Mouse (Mus musculus) kidney, adult 2 months (tissue): ENCODE data around the gene Naa40. TPM values are rescaled to one million over a fixed set of nuclear protein-coding genes. Genes with fewer than 3 reads are reported as not detected.
A peak's percentile ranks its signal among the peaks of the same experiment; 100 is the strongest.

Experiments
- DNase-seq: peaks from one replicate; pipeline ENCODE4 v3.0.0; 2021
- H3K27ac ChIP-seq: fragments of 200-500 bp; 2 replicates; pipeline ENCODE4 v1.5.1; 2012; ENCODE audit warnings: low read depth, low read length, control low read depth, inconsistent platforms; ENCODE audit not compliant: insufficient read depth
- H3K27me3 ChIP-seq: fragments of 200-500 bp; replicated peaks from 2 replicates; pipeline ENCODE4 v1.6.1; 2012; ENCODE audit warnings: mild to moderate bottlenecking, moderate library complexity, low read length, inconsistent platforms; ENCODE audit not compliant: control insufficient read depth, insufficient read depth
- H3K36me3 ChIP-seq: fragments of 200-500 bp; 2 replicates; pipeline ENCODE4 v1.6.1; 2012; ENCODE audit warnings: mild to moderate bottlenecking, moderate library complexity, low read length, inconsistent platforms; ENCODE audit not compliant: control insufficient read depth, insufficient read depth
- H3K4me1 ChIP-seq: fragments of 200-500 bp; 2 replicates; pipeline ENCODE4 v1.6.1; 2011; ENCODE audit warnings: low read length; ENCODE audit not compliant: control insufficient read depth, insufficient read depth
- H3K4me3 ChIP-seq: fragments of 200-500 bp; 2 replicates; pipeline ENCODE4 v1.5.1; 2011; ENCODE audit warnings: mild to moderate bottlenecking, low read depth, low read length, control low read depth; ENCODE audit not compliant: insufficient read depth
- CTCF ChIP-seq: fragments of 200-500 bp; conservative IDR thresholded peaks from 2 replicates; pipeline ENCODE4 v1.5.1; 2011; ENCODE audit warnings: low read depth, mild to moderate bottlenecking, control low read depth, low read length, moderate library complexity, mixed read lengths; ENCODE audit not compliant: insufficient read depth, insufficient read length
- POLR2A ChIP-seq: fragments of 200-500 bp; IDR thresholded peaks from one replicate; pipeline ENCODE4 v1.6.1; 2011; ENCODE audit warnings: low read depth, low read length, control low read depth
- WGBS: fragments of 180-500 bp; shearing (Covaris S2); methylation state at CpG from one replicate; pipeline ENCODE4 v1.1.7; 2018; 5-methylcytosine and 5-hydroxymethylcytosine counted together
- polyA plus RNA-seq: library from polyadenylated mRNA; depleted of rRNA; stranded (reverse); fragments of >200 nt; gene quantifications from 2 replicates; pipeline ENCODE4 v1.2.3, GENCODE M21; 2012

Naa40 gene
- polyA plus RNA-seq, 1 experiment, result 23.7 TPM

- 87% methylated on average over 6 of the region's 6 CpGs for WGBS
- Histone ChIP-seq H3K4me3 (no peak overlapping the region), H3K27ac (no peak overlapping the region), H3K36me3 (peaks cover 2% of the 10 kb centered on the region; the same call in 1 of the 2 replicates), H3K4me1 (no peaks in the 10 kb centered on the region), H3K27me3 (no peaks in the 10 kb centered on the region)
- no peak for DNase-seq
- TF ChIP-seq POLR2A (no peak), CTCF (no peak)
Measured at GRCm38 (mm10) chr19:7278200-7278906, 37.4 kb upstream of the Naa40 start.

- 74% methylated on average over 7 of the region's 7 CpGs for WGBS
- TF ChIP-seq POLR2A, result no peak
- no peak for TF ChIP-seq CTCF
- DNase-seq, result no peak
- no peaks in the 10 kb centered on the region for H3K27me3 ChIP-seq
- H3K4me1 ChIP-seq, result no peaks in the 10 kb centered on the region
- H3K27ac ChIP-seq, result no peak overlapping the region
- H3K36me3 ChIP-seq, result no peaks in the 10 kb centered on the region
- no peak overlapping the region for H3K4me3 ChIP-seq
Measured at GRCm38 (mm10) chr19:7276796-7277195, 35.8 kb upstream of the Naa40 start.

GRCm38 (mm10) chr19:7276053-7276659 lies 35.2 kb upstream of the Naa40 start:
- no peak overlapping the region for H3K27ac ChIP-seq
- no peaks in the 10 kb centered on the region for H3K27me3 ChIP-seq
- no peak for DNase-seq
- H3K4me3 ChIP-seq, result no peak overlapping the region
- H3K4me1 ChIP-seq, result no peaks in the 10 kb centered on the region
- WGBS, result 75% methylated on average over 7 of the region's 7 CpGs
- TF ChIP-seq POLR2A (no peak), CTCF (no peak)
- no peaks in the 10 kb centered on the region for H3K36me3 ChIP-seq

GRCm38 (mm10) chr19:7275131-7275789 lies 34.3 kb upstream of the Naa40 start:
- Histone ChIP-seq H3K36me3 (no peaks in the 10 kb centered on the region), H3K27ac (no peak overlapping the region), H3K27me3 (no peaks in the 10 kb centered on the region), H3K4me1 (no peaks in the 10 kb centered on the region), H3K4me3 (no peak overlapping the region)
- DNase-seq, result no peak
- TF ChIP-seq CTCF, result no peak
- WGBS, result 35% methylated on average over 7 of the region's 7 CpGs

GRCm38 (mm10) chr19:7274326-7274990 lies 33.5 kb upstream of the Naa40 start:
- TF ChIP-seq CTCF (no peak), POLR2A (no peak)
- Histone ChIP-seq H3K27me3 (no peaks in the 10 kb centered on the region), H3K4me3 (no peak overlapping the region), H3K36me3 (no peaks in the 10 kb centered on the region), H3K4me1 (0 out of 2 replicates have a peak, but pooled peaks cover 1% of the 10 kb centered on the region), H3K27ac (no peak overlapping the region)
- WGBS, result 74% methylated on average over 13 of the region's 13 CpGs
- DNase-seq, result no peak

- Histone ChIP-seq H3K4me1 (peaks cover 6% of the 10 kb centered on the region; the same call in 1 of the 2 replicates), H3K36me3 (no peaks in the 10 kb centered on the region), H3K27ac (no peak overlapping the region), H3K4me3 (no peak overlapping the region), H3K27me3 (no peaks in the 10 kb centered on the region)
- 96% methylated on average over 4 of the region's 4 CpGs for WGBS
- no peak for DNase-seq
- peak; percentile 45 for TF ChIP-seq CTCF
- no peak for TF ChIP-seq POLR2A
Measured at GRCm38 (mm10) chr19:7273486-7273885, 32.5 kb upstream of the Naa40 start.
